Mouse (Mus musculus): ENCODE results near the gene Cd37. TPM values are rescaled to one million over a fixed set of nuclear protein-coding genes. Genes with fewer than 3 reads are reported as not detected.

The Cd37 gene
- total RNA-seq, 2 experiments from 2014 or later: 59.5 to 104 TPM

- no peak for ATAC-seq (replicated peaks; ENCODE audit: poor library complexity, severe bottlenecking)
Observed at GRCm38 (mm10) chr7:45235656-45236180, 3.2 kb downstream of the Cd37 start.

GRCm38 (mm10) chr7:45234922-45235571 is 3.9 kb downstream of the Cd37 start:
- no peak for ATAC-seq (replicated peaks; ENCODE audit: poor library complexity, severe bottlenecking)

- ATAC-seq (replicated peaks; ENCODE audit: poor library complexity, severe bottlenecking): no peak
Observed at GRCm38 (mm10) chr7:45234333-45234841, 4.5 kb downstream of the Cd37 start.

- no peak for ATAC-seq (replicated peaks; ENCODE audit: poor library complexity, severe bottlenecking)
Observed at GRCm38 (mm10) chr7:45233580-45234332, 5.2 kb downstream of the Cd37 start.

- no peak for ATAC-seq (replicated peaks; ENCODE audit: poor library complexity, severe bottlenecking)
Observed at GRCm38 (mm10) chr7:45232716-45233465, 6.0 kb downstream of the Cd37 start.

- no peak for ATAC-seq (replicated peaks; ENCODE audit: poor library complexity, severe bottlenecking)
Observed at GRCm38 (mm10) chr7:45231941-45232340, 7.0 kb downstream of the Cd37 start.

- no peak for ATAC-seq (replicated peaks; ENCODE audit: poor library complexity, severe bottlenecking)
Observed at GRCm38 (mm10) chr7:45231192-45231591, 7.7 kb downstream of the Cd37 start.

- ATAC-seq (replicated peaks; ENCODE audit: poor library complexity, severe bottlenecking): peak; percentile 69
Observed at GRCm38 (mm10) chr7:45229459-45230203, 9.3 kb downstream of the Cd37 start.

- no peak for ATAC-seq (replicated peaks; ENCODE audit: poor library complexity, severe bottlenecking)
Observed at GRCm38 (mm10) chr7:45229046-45229445, 9.9 kb downstream of the Cd37 start.

- ATAC-seq (replicated peaks; ENCODE audit: poor library complexity, severe bottlenecking): no peak
Observed at GRCm38 (mm10) chr7:45228548-45228947, 10.4 kb downstream of the Cd37 start.

- ATAC-seq (replicated peaks; ENCODE audit: poor library complexity, severe bottlenecking): no peak
Observed at GRCm38 (mm10) chr7:45226421-45226820, 12.5 kb downstream of the Cd37 start.

GRCm38 (mm10) chr7:45224826-45225225 is 14.1 kb downstream of the Cd37 start:
- no peak for ATAC-seq (replicated peaks; ENCODE audit: poor library complexity, severe bottlenecking)

- no peak for ATAC-seq (replicated peaks; ENCODE audit: poor library complexity, severe bottlenecking)
Observed at GRCm38 (mm10) chr7:45221680-45222079, 17.2 kb downstream of the Cd37 start.

GRCm38 (mm10) chr7:45216442-45217183 is 22.3 kb downstream of the Cd37 start:
- 0 out of 2 replicates have a peak, but pooled peaks have one; percentile 12 for ATAC-seq (replicated peaks; ENCODE audit: poor library complexity, severe bottlenecking)

- ATAC-seq (replicated peaks; ENCODE audit: poor library complexity, severe bottlenecking): no peak
Observed at GRCm38 (mm10) chr7:45215673-45216441, 23.1 kb downstream of the Cd37 start, which contains the start of gene Tead2. Gene Tead2, plus strand, starts transcription at chr7:45215753.

GRCm38 (mm10) chr7:45213708-45214107 is 25.2 kb downstream of the Cd37 start:
- ATAC-seq (replicated peaks; ENCODE audit: poor library complexity, severe bottlenecking): no peak

GRCm38 (mm10) chr7:45212356-45212755 is 26.6 kb downstream of the Cd37 start:
- ATAC-seq (replicated peaks; ENCODE audit: poor library complexity, severe bottlenecking): no peak; the same call in 1 of the 2 replicates

- ATAC-seq (replicated peaks; ENCODE audit: poor library complexity, severe bottlenecking): peak; percentile 78
Observed at GRCm38 (mm10) chr7:45211851-45212251, 27.1 kb downstream of the Cd37 start, which contains the start of gene Dkkl1. Gene Dkkl1, minus strand, starts transcription at chr7:45212147.

Measured in granulocyte monocyte progenitor cell, adult 5-6 weeks (primary cell).